Mouse (Mus musculus) adrenal gland, adult 2 months (tissue): ENCODE measurements at regions not wholly inside any gene's neighbourhood (a gene's known extent, or its start where the extent isn't known, plus 50 kb on each side); places are given as distances from the start of the nearest gene placed in this dataset.

ENCODE experiments used
- DNase-seq: peaks from one replicate; pipeline ENCODE4 v3.0.0; 2021

DNA sequence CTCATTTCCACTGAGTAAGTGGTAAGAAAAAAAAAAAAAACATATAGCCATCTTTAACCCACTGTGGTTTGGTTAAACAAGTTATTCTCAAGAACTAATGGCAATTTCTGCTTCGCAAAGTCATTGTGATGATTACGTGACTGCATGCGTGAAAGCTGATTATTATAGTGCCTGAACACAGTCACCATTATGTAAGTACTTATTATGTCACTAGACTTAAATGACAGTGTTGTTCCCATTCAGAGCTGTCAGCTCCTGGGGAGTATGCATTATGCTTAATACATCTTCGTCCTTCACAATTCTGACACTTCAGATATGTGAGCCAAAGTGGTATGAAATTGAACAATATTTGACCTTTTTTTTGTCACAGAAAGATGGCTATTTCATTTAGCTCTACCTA lies 71.3 kb upstream of the Kcnd3 start:
- no peak for DNase-seq

DNA sequence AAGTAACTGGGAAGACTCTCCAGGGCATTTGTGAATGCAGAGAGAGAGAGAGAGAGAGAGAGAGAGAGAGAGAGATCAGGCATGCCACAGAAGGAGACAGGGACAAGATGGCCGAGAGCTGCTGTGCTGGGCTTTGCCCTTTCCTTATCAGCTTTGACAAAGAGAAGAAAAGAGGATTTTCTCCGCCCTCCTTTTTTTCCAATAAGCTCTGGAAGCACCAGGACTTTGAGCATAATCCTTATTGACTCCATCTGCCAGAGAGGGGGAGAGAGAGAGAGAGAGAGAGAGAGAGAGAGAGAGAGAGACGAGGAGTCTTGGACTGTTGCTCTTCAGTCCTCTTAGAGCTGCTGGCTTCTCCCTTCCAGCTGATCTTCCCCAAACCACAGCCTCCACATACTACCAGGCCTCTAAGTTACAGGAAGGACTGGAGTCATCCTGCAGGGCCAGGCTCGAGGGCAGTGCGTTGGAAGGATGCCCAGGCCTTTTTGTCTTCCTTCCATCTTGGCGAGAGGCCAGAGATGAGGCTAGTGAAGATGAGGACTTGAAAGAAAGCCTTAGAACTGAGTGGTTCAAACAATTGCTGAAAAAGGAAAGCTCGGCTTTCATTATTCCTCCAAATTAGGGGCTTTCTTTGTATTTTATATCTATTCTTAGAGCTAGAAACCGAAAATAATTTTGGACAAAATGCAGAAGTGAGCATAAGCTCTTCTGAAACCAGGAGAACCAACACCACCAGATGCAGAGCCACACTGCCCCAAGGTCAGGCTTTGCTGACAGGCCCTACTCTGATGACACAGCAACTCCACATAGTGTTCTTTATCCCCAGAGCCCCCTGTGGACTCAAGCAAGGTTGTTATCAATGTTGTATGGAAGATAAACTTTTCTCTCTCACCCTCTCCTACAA lies 59.3 kb upstream of the Kcnd3 start:
- DNase-seq: peak; percentile 93
